Mouse (Mus musculus): ENCODE measurements around the gene Tm6sf1.

Gene Tm6sf1

GRCm38 (mm10) chr7:81850171-81850570 lies 8.6 kb upstream of the Tm6sf1 start:
- DNase-seq (ENCODE audit: low read depth), result no peak

- DNase-seq (ENCODE audit: low read depth), result no peak
Measured at GRCm38 (mm10) chr7:81851706-81852105, 7.1 kb upstream of the Tm6sf1 start.

- peak; percentile 56 for DNase-seq (ENCODE audit: low read depth)
Measured at GRCm38 (mm10) chr7:81854568-81855307, 4.1 kb upstream of the Tm6sf1 start.

- DNase-seq (ENCODE audit: low read depth), result no peak
Measured at GRCm38 (mm10) chr7:81855694-81856093, 3.1 kb upstream of the Tm6sf1 start, which contains the start of gene Gm10160. TSS of gene Gm10160 (minus strand) at chr7:81855794.

- DNase-seq (ENCODE audit: low read depth), result no peak
Measured at GRCm38 (mm10) chr7:81856221-81856620, 2.6 kb upstream of the Tm6sf1 start.

GRCm38 (mm10) chr7:81858236-81858635 lies 565 bp upstream of the Tm6sf1 start:
- DNase-seq (ENCODE audit: low read depth), result no peak

- peak; percentile 29 for DNase-seq (ENCODE audit: low read depth)
Measured at GRCm38 (mm10) chr7:81860071-81860470, 1.3 kb downstream of the Tm6sf1 start.

- DNase-seq (ENCODE audit: low read depth), result no peak
Measured at GRCm38 (mm10) chr7:81860996-81861395, 2.2 kb downstream of the Tm6sf1 start.

GRCm38 (mm10) chr7:81861461-81861860 lies 2.7 kb downstream of the Tm6sf1 start:
- DNase-seq (ENCODE audit: low read depth), result no peak

- DNase-seq (ENCODE audit: low read depth), result no peak
Measured at GRCm38 (mm10) chr7:81861921-81862320, 3.1 kb downstream of the Tm6sf1 start.

GRCm38 (mm10) chr7:81862587-81863583 lies 4.1 kb downstream of the Tm6sf1 start:
- peak; percentile 76 for DNase-seq (ENCODE audit: low read depth)

- DNase-seq (ENCODE audit: low read depth), result peak; percentile 81
Measured at GRCm38 (mm10) chr7:81864552-81864951, 5.8 kb downstream of the Tm6sf1 start.

- DNase-seq (ENCODE audit: low read depth), result no peak
Measured at GRCm38 (mm10) chr7:81865937-81866336, 7.1 kb downstream of the Tm6sf1 start.

GRCm38 (mm10) chr7:81867231-81867930 lies 8.6 kb downstream of the Tm6sf1 start:
- no peak for DNase-seq (ENCODE audit: low read depth)

GRCm38 (mm10) chr7:81868158-81868557 lies 9.4 kb downstream of the Tm6sf1 start:
- peak; percentile 83 for DNase-seq (ENCODE audit: low read depth)

- DNase-seq (ENCODE audit: low read depth), result no peak
Measured at GRCm38 (mm10) chr7:81872493-81873013, 13.8 kb downstream of the Tm6sf1 start.

GRCm38 (mm10) chr7:81873807-81874206 lies 15.0 kb downstream of the Tm6sf1 start:
- no peak for DNase-seq (ENCODE audit: low read depth)

GRCm38 (mm10) chr7:81874636-81875035 lies 15.8 kb downstream of the Tm6sf1 start:
- DNase-seq (ENCODE audit: low read depth), result no peak

- DNase-seq (ENCODE audit: low read depth), result no peak
Measured at GRCm38 (mm10) chr7:81875372-81875771, 16.6 kb downstream of the Tm6sf1 start.

- no peak for DNase-seq (ENCODE audit: low read depth)
Measured at GRCm38 (mm10) chr7:81880286-81880685, 21.5 kb downstream of the Tm6sf1 start.

GRCm38 (mm10) chr7:81880797-81881196 lies 22.0 kb downstream of the Tm6sf1 start:
- no peak for DNase-seq (ENCODE audit: low read depth)

GRCm38 (mm10) chr7:81881600-81881999 lies 22.8 kb downstream of the Tm6sf1 start:
- no peak for DNase-seq (ENCODE audit: low read depth)
